Mouse (Mus musculus) lung, embryonic 14.5 days (tissue): ENCODE data around the gene Armc6. TPM values are rescaled to one million over a fixed set of nuclear protein-coding genes. Genes with fewer than 3 reads are reported as not detected.

ENCODE experiments used
- ATAC-seq: fragments of 200-750 bp; cut with Nextera tagmentation; 2 replicates; pipeline ENCODE4 v1.8.0; 2017; ENCODE audit warnings: mild to moderate bottlenecking, moderate TSS enrichment, moderate library complexity; ENCODE audit not compliant: insufficient read depth
- DNase-seq: peaks from one replicate; pipeline ENCODE4 v3.0.0-alpha.2; 2015
- H3K27ac ChIP-seq: fragments of 300-500 bp; sonication (generic); 2 replicates; pipeline ENCODE4 v1.5.1; 2014; ENCODE audit warnings: low read depth, mild to moderate bottlenecking, moderate library complexity
- H3K27me3 ChIP-seq: fragments of 300-500 bp; sonication (generic); 2 replicates; pipeline ENCODE4 v1.6.1; 2014; ENCODE audit warnings: low read length, control low read depth; ENCODE audit not compliant: insufficient read depth
- H3K36me3 ChIP-seq: fragments of 300-500 bp; sonication (generic); 2 replicates; pipeline ENCODE4 v1.6.1; 2014; ENCODE audit warnings: control low read depth; ENCODE audit not compliant: insufficient read depth
- H3K4me1 ChIP-seq: fragments of 300-500 bp; sonication (generic); 2 replicates; pipeline ENCODE4 v1.6.1; 2014; ENCODE audit warnings: antibody characterized with exemption, control low read depth; ENCODE audit not compliant: insufficient read depth
- H3K4me2 ChIP-seq: fragments of 300-500 bp; sonication (generic); 2 replicates; pipeline ENCODE4 v1.6.1; 2014; ENCODE audit warnings: mild to moderate bottlenecking
- H3K4me3 ChIP-seq: fragments of 300-500 bp; sonication (generic); 2 replicates; pipeline ENCODE4 v1.5.1; 2014; ENCODE audit warnings: low read depth, low read length
- H3K9ac ChIP-seq: fragments of 300-500 bp; sonication (generic); 2 replicates; pipeline ENCODE4 v1.6.1; 2014
- H3K9me3 ChIP-seq: fragments of 300-500 bp; sonication (generic); 2 replicates; pipeline ENCODE4 v1.6.1; 2016; ENCODE audit warnings: low read depth, low read length, control low read depth
- CTCF ChIP-seq: IDR thresholded peaks from 2 replicates; pipeline ENCODE4 v1.5.1; 2016; ENCODE audit warnings: antibody characterized with exemption, low read depth
- WGBS: fragments of 180-500 bp; shearing (Covaris S2); extraction: QIAGEN DNeasy Blood & Tissue Kit; methylation state at CpG from one replicate; pipeline ENCODE4 v1.1.7; 2014; 5-methylcytosine and 5-hydroxymethylcytosine counted together
- polyA plus RNA-seq: library from polyadenylated mRNA; unstranded; fragments of >200 nt; fragmentation: Nextera tagmentation; extraction: Ambion mirVana; gene quantifications from 2 replicates; pipeline ENCODE4 v1.2.1, GENCODE M21; 2014

The Armc6 gene
- polyA plus RNA-seq, 1 experiment from 2014 or later, result 28.6 TPM

- no peaks in the 10 kb centered on the region for H3K36me3 ChIP-seq
- H3K27ac ChIP-seq, result 0 out of 2 replicates have a peak overlapping the region, but pooled peaks have one; percentile 33
- TF ChIP-seq CTCF, result no peak
- ATAC-seq (peak; percentile 65), DNase-seq (peak; percentile 60)
- H3K27me3 ChIP-seq, result no peaks in the 10 kb centered on the region
- H3K9me3 ChIP-seq, result no peaks in the 10 kb centered on the region
- no peak overlapping the region for H3K9ac ChIP-seq
- H3K4me1 ChIP-seq, result no peaks in the 10 kb centered on the region; the same call in 1 of the 2 replicates
- WGBS, result 63% methylated on average over 3 of the region's 3 CpGs
- H3K4me2 ChIP-seq, result no peak overlapping the region
- H3K4me3 ChIP-seq, result no peak overlapping the region
Measured at GRCm38 (mm10) chr8:70276476-70276875, 42.2 kb upstream of the Armc6 start.

GRCm38 (mm10) chr8:70274350-70274749, 40.1 kb upstream of the Armc6 start:
- no peak overlapping the region for H3K27ac ChIP-seq
- no peaks in the 10 kb centered on the region for H3K9me3 ChIP-seq
- no peak overlapping the region for H3K4me2 ChIP-seq
- no peak for TF ChIP-seq CTCF
- H3K9ac ChIP-seq, result no peak overlapping the region
- H3K36me3 ChIP-seq, result no peaks in the 10 kb centered on the region
- no peak overlapping the region for H3K4me3 ChIP-seq
- no peaks in the 10 kb centered on the region for H3K4me1 ChIP-seq
- ATAC-seq (no peak), DNase-seq (no peak)
- no peaks in the 10 kb centered on the region for H3K27me3 ChIP-seq

- ATAC-seq, result peak; percentile 39
- Histone ChIP-seq H3K36me3 (no peaks in the 10 kb centered on the region), H3K9me3 (no peaks in the 10 kb centered on the region), H3K4me2 (no peak overlapping the region), H3K4me3 (no peak overlapping the region), H3K4me1 (no peaks in the 10 kb centered on the region), H3K27ac (no peak overlapping the region), H3K27me3 (no peaks in the 10 kb centered on the region), H3K9ac (no peak overlapping the region)
- WGBS, result 41% methylated on average over 3 of the region's 3 CpGs
- no peak for TF ChIP-seq CTCF
- peak; percentile 46 for DNase-seq
Measured at GRCm38 (mm10) chr8:70272949-70273348, 38.7 kb upstream of the Armc6 start.

GRCm38 (mm10) chr8:70268799-70269565, 34.7 kb upstream of the Armc6 start:
- 42% methylated on average over 11 of the region's 11 CpGs for WGBS
- Histone ChIP-seq H3K27ac (no peak overlapping the region), H3K36me3 (peaks cover 16% of the 10 kb centered on the region), H3K4me2 (no peak overlapping the region), H3K9ac (no peak overlapping the region), H3K9me3 (no peaks in the 10 kb centered on the region), H3K27me3 (no peaks in the 10 kb centered on the region), H3K4me1 (no peaks in the 10 kb centered on the region), H3K4me3 (no peak overlapping the region)
- peak; percentile 52 for TF ChIP-seq CTCF
- DNase-seq (peak; percentile 34), ATAC-seq (no peak)

- Histone ChIP-seq H3K4me1 (no peaks in the 10 kb centered on the region), H3K4me2 (no peak overlapping the region), H3K27ac (no peak overlapping the region), H3K36me3 (peaks cover 22% of the 10 kb centered on the region), H3K27me3 (no peaks in the 10 kb centered on the region), H3K9me3 (no peaks in the 10 kb centered on the region), H3K9ac (no peak overlapping the region), H3K4me3 (no peak overlapping the region)
- 66% methylated on average over 5 of the region's 5 CpGs for WGBS
- DNase-seq (no peak), ATAC-seq (no peak)
- no peak for TF ChIP-seq CTCF
Measured at GRCm38 (mm10) chr8:70268311-70268710, 34.0 kb upstream of the Armc6 start.

GRCm38 (mm10) chr8:70267674-70268073, 33.4 kb upstream of the Armc6 start:
- Histone ChIP-seq H3K9ac (no peak overlapping the region), H3K27me3 (no peaks in the 10 kb centered on the region), H3K4me2 (no peak overlapping the region), H3K4me3 (no peak overlapping the region), H3K9me3 (no peaks in the 10 kb centered on the region), H3K27ac (no peak overlapping the region), H3K4me1 (no peaks in the 10 kb centered on the region), H3K36me3 (peaks cover 29% of the 10 kb centered on the region)
- ATAC-seq (no peak), DNase-seq (no peak)
- WGBS, result 57% methylated on average over 3 of the region's 3 CpGs
- no peak for TF ChIP-seq CTCF

GRCm38 (mm10) chr8:70259043-70259442, 24.8 kb upstream of the Armc6 start:
- peaks cover 98% of the 10 kb centered on the region for H3K36me3 ChIP-seq
- no peak for TF ChIP-seq CTCF
- ATAC-seq, result peak; percentile 48

More at GRCm38 (mm10) chr8:70259043-70259442, 24.8 kb upstream of the Armc6 start:
- no peak overlapping the region for H3K4me3 ChIP-seq
- no peak overlapping the region for H3K9ac ChIP-seq
- H3K4me2 ChIP-seq, result no peak overlapping the region
- no peaks in the 10 kb centered on the region for H3K27me3 ChIP-seq
- no peak overlapping the region for H3K27ac ChIP-seq
- no peaks in the 10 kb centered on the region for H3K4me1 ChIP-seq
- no peaks in the 10 kb centered on the region for H3K9me3 ChIP-seq
- peak; percentile 19 for DNase-seq
- WGBS, result 79% methylated on average over 2 of the region's 2 CpGs
